Mouse (Mus musculus) MEL (cell line): ENCODE data around the gene Btbd10.
A peak's percentile ranks its signal among the peaks of the same experiment; 100 is the strongest.

ENCODE experiments used
- CHD1 ChIP-seq: IDR thresholded peaks from 2 replicates; pipeline ENCODE4 v1.6.1; 2012; ENCODE audit warnings: low read depth, mild to moderate bottlenecking, inconsistent platforms, low read length, improper control_type of control experiment
- CTCF ChIP-seq, 3 experiments: IDR thresholded peaks in 2 of 3; conservative IDR thresholded peaks in 1 of 3; 2 replicates each; pipeline ENCODE4 v1.5.1; 2011 to 2012; ENCODE audit warnings: low read length in 3 of 3, low read depth in 2 of 3, mild to moderate bottlenecking in 2 of 3, improper control_type of control experiment in 1 of 3, inconsistent platforms in 1 of 3, mixed read lengths in 1 of 3, moderate library complexity in 1 of 3; ENCODE audit not compliant: control insufficient read depth in 1 of 3, insufficient read depth in 1 of 3, poor library complexity in 1 of 3, severe bottlenecking in 1 of 3
- EP300 ChIP-seq, 2 experiments: IDR thresholded peaks; 2 replicates each; pipeline ENCODE4 v1.6.1; 2011; ENCODE audit warnings: improper control_type of control experiment in 2 of 2, low read length in 2 of 2, low read depth in 1 of 2, mild to moderate bottlenecking in 1 of 2
- GATA1 ChIP-seq: IDR thresholded peaks from 2 replicates; pipeline ENCODE4 v1.6.1; 2011; ENCODE audit warnings: low read depth, low read length, improper control_type of control experiment
- HCFC1 ChIP-seq: IDR thresholded peaks from 2 replicates; pipeline ENCODE4 v1.6.1; 2012; ENCODE audit warnings: low read depth, mild to moderate bottlenecking, inconsistent platforms, low read length, improper control_type of control experiment, moderate library complexity
- JUND ChIP-seq: IDR thresholded peaks from 2 replicates; pipeline ENCODE4 v1.6.1; 2011; ENCODE audit warnings: low read depth, mild to moderate bottlenecking, improper control_type of control experiment, low read length
- KAT2A ChIP-seq: conservative IDR thresholded peaks from 2 replicates; pipeline ENCODE4 v1.6.1; 2012; ENCODE audit warnings: low read depth, low read length, improper control_type of control experiment, inconsistent platforms
- SIN3A ChIP-seq: IDR thresholded peaks from 2 replicates; pipeline ENCODE4 v1.6.1; 2012; ENCODE audit warnings: low read length, improper control_type of control experiment, inconsistent platforms
- USF1 ChIP-seq: IDR thresholded peaks from 2 replicates; pipeline ENCODE4 v1.6.1; 2014; ENCODE audit warnings: low read depth, mild to moderate bottlenecking, inconsistent platforms, low read length, improper control_type of control experiment, moderate library complexity
- ZNF384 ChIP-seq: IDR thresholded peaks from 2 replicates; pipeline ENCODE4 v1.6.1; 2012; ENCODE audit warnings: low read depth, mild to moderate bottlenecking, inconsistent platforms, low read length, improper control_type of control experiment

GRCm38 (mm10) chr7:113377875-113378658 lies 8.9 kb upstream of the Btbd10 start:
- TF ChIP-seq EP300 (IDR thresholded peaks at IDR 0.05; ENCODE audit: low read depth in 1 of 2, low read length in 2 of 2) = peak in 1 of 2 experiments; percentile 33; a peak in 2 of 4 replicates
- TF ChIP-seq HCFC1 = peak; percentile 12; the same call in 1 of the 2 replicates
- 0 out of 2 replicates have a peak, but pooled peaks have one; percentile 35 for TF ChIP-seq JUND
- TF ChIP-seq ZNF384 = no peak
- TF ChIP-seq USF1 = no peak
- no peak for TF ChIP-seq GATA1
- no peak for TF ChIP-seq CHD1
- peak; percentile 81 for TF ChIP-seq SIN3A
- TF ChIP-seq CTCF (IDR thresholded peaks at IDR 0.05 in 2 of 3, conservative IDR thresholded peaks at IDR 0.05 in 1 of 3; ENCODE audit: control insufficient read depth in 1 of 3, insufficient read depth in 1 of 3, low read depth in 2 of 3, low read length in 3 of 3, poor library complexity in 1 of 3, severe bottlenecking in 1 of 3) = peak; percentile 71 to 98 (median 96)
- TF ChIP-seq KAT2A = no peak
